Mouse (Mus musculus) liver, embryonic 14.5 days (tissue): ENCODE results near the gene Recql.

ENCODE experiments used
- CTCF ChIP-seq: IDR thresholded peaks from 2 replicates; pipeline ENCODE4 v1.5.1; 2016; ENCODE audit warnings: antibody characterized with exemption, low read depth, control low read depth
- EP300 ChIP-seq: IDR thresholded peaks from 2 replicates; pipeline ENCODE4 v1.6.1; 2016; ENCODE audit warnings: antibody characterized with exemption, low read depth

GRCm38 (mm10) chr6:142389101-142389500 is 2.2 kb upstream of the Recql start:
- TF ChIP-seq CTCF = no peak
- TF ChIP-seq EP300 = no peak
